Mouse (Mus musculus) neutrophil, adult 65 days (primary cell): ENCODE results near the gene Tdrd7. TPM values are rescaled to one million over a fixed set of nuclear protein-coding genes. Genes with fewer than 3 reads are reported as not detected.

Experiments used
- total RNA-seq: library from RNA; stranded (reverse); gene quantifications from 2 replicates; pipeline ENCODE4 v1.2.4, GENCODE M21; 2023

Tdrd7 gene
- 32.7 and 37.0 TPM in 2 replicates for total RNA-seq

DNA sequence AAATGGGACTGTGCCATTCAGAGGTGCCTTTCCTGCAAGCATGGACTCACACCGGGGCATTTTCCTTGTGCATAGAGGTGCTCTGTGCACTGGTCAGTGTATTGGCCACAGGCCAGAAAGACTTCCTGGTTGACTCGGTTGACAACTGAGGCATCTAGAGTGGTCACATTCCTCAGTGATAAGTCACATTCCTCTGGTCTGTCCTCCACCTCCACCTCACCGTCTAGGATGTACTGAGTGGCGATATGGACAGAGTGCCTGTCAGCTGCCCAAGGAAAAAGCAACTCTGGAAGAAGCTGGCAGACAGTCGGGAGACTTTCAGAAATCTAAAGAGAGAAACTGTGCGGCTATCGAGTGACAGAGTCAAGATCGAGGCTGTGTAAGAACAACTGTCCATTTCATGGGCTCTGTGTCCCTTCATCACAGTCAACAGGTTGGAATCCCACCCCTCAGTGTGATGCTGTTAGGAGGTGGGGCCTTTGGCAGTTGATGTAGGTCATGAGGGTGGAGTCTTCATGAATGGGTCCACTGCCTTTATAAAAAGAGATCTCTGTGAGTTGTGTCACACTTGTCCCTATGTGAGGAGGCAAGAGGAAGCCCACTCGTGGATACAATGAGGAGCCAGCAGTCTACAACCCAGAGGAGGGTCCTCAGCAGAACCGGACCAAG is at the start of gene Tdrd7:
Gene Tdrd7, plus strand, starts transcription at position 564 of the 669 bp plus-strand sequence.

DNA sequence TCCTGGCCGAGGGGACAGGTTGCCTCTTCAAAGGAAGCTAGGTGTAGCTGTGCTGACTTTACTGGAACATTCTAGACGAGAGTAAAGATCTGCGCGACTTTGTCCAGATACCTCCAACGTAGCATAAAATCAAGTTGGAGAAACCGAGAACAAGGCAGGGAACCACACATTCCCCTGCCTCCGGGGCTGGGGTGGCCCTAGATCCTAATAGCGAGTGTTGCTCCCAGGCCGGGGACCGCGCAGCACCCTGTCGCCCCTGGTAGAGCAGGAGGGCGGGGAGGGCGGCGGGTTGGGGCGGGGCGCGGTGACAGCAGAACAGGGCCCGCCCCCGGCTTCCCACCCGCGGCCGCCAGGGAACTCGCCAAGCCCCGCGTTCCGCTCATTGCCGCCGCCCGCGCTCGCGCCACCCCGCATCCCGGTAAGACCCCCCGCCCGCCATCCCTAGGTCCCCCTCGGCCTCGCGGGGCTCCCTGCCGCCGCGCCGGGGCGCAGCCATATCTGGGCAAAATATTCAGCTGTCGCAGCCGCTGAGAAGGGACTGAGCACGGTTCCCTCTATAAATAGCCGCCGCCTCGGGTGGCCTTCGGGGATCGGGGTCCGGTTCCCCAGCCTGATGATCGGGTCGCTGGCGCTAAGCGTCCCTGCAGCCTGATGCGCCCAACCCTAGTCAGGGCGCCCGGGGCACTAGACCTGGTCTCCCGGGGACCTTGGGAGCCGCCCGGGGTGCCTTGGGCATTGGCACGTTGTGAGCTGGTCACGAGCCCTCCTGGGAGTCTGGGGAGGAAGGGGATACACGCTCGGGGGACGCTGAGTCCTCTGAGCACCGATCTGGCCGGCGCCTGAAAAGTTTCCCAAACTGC is 74.0 kb downstream of the Tdrd7 start, which contains the start of gene Tmod1:
Gene Tmod1, plus strand, starts transcription at position 44 of the 860 bp plus-strand sequence.

Other genes with a start within 250 kb of the Tdrd7 start
- 4.4 and 4.6 TPM in 2 replicates for gene Aldh1b1, start 166.3 kb upstream of the Tdrd7 start, total RNA-seq
- not detected in 2 replicates for gene Igfbpl1, start 138.4 kb upstream of the Tdrd7 start, total RNA-seq
- gene Stra6l, start 116.7 kb upstream of the Tdrd7 start, total RNA-seq: 0.28 TPM in 1 of 2 replicates, not detected in the other
- 1.7 and 2.2 TPM in 2 replicates for gene Ccdc180, start 75.0 kb upstream of the Tdrd7 start, total RNA-seq
- 0.93 and 1.7 TPM in 2 replicates for gene Tmod1, start 73.6 kb downstream of the Tdrd7 start, total RNA-seq
- gene Ncbp1, start 173.3 kb downstream of the Tdrd7 start, total RNA-seq: 30.3 and 37.3 TPM in 2 replicates
- 23.7 and 33.0 TPM in 2 replicates for gene Tstd2, start 173.4 kb downstream of the Tdrd7 start, total RNA-seq
- gene Xpa, start 231.0 kb downstream of the Tdrd7 start, total RNA-seq: 14.0 and 15.9 TPM in 2 replicates